Mouse (Mus musculus) megakaryocyte, embryonic 14.5 days (primary cell): ENCODE data around the gene Tbcd.

ENCODE experiments used
- FLI1 ChIP-seq: IDR thresholded peaks from 2 replicates; pipeline ENCODE4 v1.6.1; 2012; ENCODE audit warnings: low read length, inconsistent platforms, mixed read lengths
- GATA1 ChIP-seq: IDR thresholded peaks from 3 replicates; pipeline ENCODE4 v1.6.1; 2012; ENCODE audit warnings: mixed read lengths, low read length, inconsistent platforms, borderline replicate concordance

- TF ChIP-seq GATA1 (no peak), FLI1 (no peak)
Observed at GRCm38 (mm10) chr11:121617371-121617770, 165.6 kb downstream of the Tbcd start.
